Mouse (Mus musculus) lung, embryonic 15.5 days (tissue): ENCODE measurements around the gene Abcc6. TPM values are rescaled to one million over a fixed set of nuclear protein-coding genes. Genes with fewer than 3 reads are reported as not detected.

Source experiments
- ATAC-seq: fragments of 200-750 bp; cut with Nextera tagmentation; 2 replicates; pipeline ENCODE4 v1.8.0; 2017; ENCODE audit warnings: moderate number of reproducible peaks, borderline replicate concordance; ENCODE audit not compliant: low FRiP score, low TSS enrichment; ENCODE audit errors: extremely low read depth
- H3K27ac ChIP-seq: fragments of 300-500 bp; sonication (generic); 2 replicates; pipeline ENCODE4 v1.5.1; 2015; ENCODE audit warnings: moderate library complexity, mild to moderate bottlenecking, inconsistent platforms
- H3K27me3 ChIP-seq: fragments of 300-500 bp; sonication (generic); 2 replicates; pipeline ENCODE4 v1.6.1; 2015; ENCODE audit warnings: inconsistent platforms
- H3K36me3 ChIP-seq: fragments of 300-500 bp; sonication (generic); 2 replicates; pipeline ENCODE4 v1.6.1; 2015; ENCODE audit warnings: inconsistent platforms
- H3K4me1 ChIP-seq: fragments of 300-500 bp; sonication (generic); 2 replicates; pipeline ENCODE4 v1.6.1; 2015; ENCODE audit warnings: inconsistent platforms
- H3K4me2 ChIP-seq: fragments of 300-500 bp; sonication (generic); 2 replicates; pipeline ENCODE4 v1.6.1; 2015; ENCODE audit warnings: inconsistent platforms, mild to moderate bottlenecking, moderate library complexity
- H3K4me3 ChIP-seq: fragments of 300-500 bp; sonication (generic); 2 replicates; pipeline ENCODE4 v1.5.1; 2015; ENCODE audit warnings: mild to moderate bottlenecking, inconsistent platforms
- H3K9ac ChIP-seq: fragments of 300-500 bp; sonication (generic); 2 replicates; pipeline ENCODE4 v1.6.1; 2015; ENCODE audit warnings: inconsistent platforms
- H3K9me3 ChIP-seq: fragments of 300-500 bp; sonication (generic); 2 replicates; pipeline ENCODE4 v1.6.1; 2016; ENCODE audit warnings: inconsistent platforms
- WGBS: fragments of 180-500 bp; shearing (Covaris S2); methylation state at CpG from one replicate; pipeline ENCODE4 v1.1.7; 2015; 5-methylcytosine and 5-hydroxymethylcytosine counted together
- polyA plus RNA-seq: library from polyadenylated mRNA; unstranded; fragments of >200 nt; fragmentation: Nextera tagmentation; extraction: Ambion mirVana; gene quantifications from 2 replicates; pipeline ENCODE4 v1.2.1, GENCODE M21; 2015

The Abcc6 gene
- polyA plus RNA-seq, 1 experiment from 2014 or later: 0.65 TPM

DNA sequence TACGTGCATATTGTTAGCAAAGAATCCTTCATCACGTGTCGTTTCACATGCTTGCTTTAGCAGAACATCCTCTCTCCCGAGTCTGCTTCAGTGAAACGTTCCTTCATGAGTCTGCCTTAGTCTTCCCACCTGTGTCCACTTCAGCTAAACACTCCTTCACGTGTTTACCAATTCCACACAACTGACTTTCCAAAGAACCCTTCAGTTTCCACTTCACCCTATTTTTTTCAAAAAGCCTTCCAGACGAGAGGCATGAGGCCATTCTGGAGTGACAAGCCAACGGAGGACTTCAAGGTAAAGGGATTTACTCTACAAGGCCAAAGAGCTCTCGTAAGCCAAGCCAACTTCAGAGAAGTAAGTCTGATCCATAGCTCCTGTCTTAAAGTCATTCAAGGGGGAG is 4.7 kb downstream of the Abcc6 start:
- Histone ChIP-seq H3K9ac (no peak overlapping the region), H3K27me3 (no peaks in the 10 kb centered on the region), H3K4me3 (no peak overlapping the region), H3K9me3 (no peaks in the 10 kb centered on the region), H3K4me1 (peaks cover 11% of the 10 kb centered on the region), H3K27ac (peak overlapping the region; percentile 56), H3K4me2 (no peak overlapping the region), H3K36me3 (no peaks in the 10 kb centered on the region)
- no peak for ATAC-seq
- WGBS: 42% methylated on average over 9 of the region's 9 CpGs

- H3K27me3 ChIP-seq: no peaks in the 10 kb centered on the region
- no peak overlapping the region for H3K9ac ChIP-seq
- no peak for ATAC-seq
- 44% methylated on average over 4 of the region's 4 CpGs for WGBS
- H3K4me2 ChIP-seq: no peak overlapping the region
- H3K9me3 ChIP-seq: no peaks in the 10 kb centered on the region
- H3K27ac ChIP-seq: no peak overlapping the region
- no peak overlapping the region for H3K4me3 ChIP-seq
- peaks cover 16% of the 10 kb centered on the region for H3K4me1 ChIP-seq
- H3K36me3 ChIP-seq: no peaks in the 10 kb centered on the region
Measured at GRCm38 (mm10) chr7:46021951-46022350, 8.2 kb downstream of the Abcc6 start.

DNA sequence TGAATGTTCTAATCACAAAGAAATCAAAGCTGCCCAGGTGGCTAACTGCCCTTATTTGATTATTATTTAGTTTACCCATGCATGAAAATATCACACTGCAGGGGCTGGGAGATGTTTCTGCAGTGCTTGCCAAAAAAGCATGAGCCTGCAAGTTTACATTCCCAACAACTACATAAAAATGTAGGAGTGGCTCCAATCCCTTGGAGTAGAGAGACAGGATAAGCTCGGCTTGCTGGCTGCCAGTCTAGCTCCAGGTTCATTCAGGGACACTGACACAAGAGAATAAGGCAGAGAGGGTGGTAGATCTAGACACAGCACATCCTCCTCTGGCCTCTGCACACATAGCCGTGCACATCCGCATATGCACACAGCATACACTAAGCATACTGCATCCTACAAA is 10.5 kb downstream of the Abcc6 start:
- Histone ChIP-seq H3K4me2 (no peak overlapping the region), H3K9ac (no peak overlapping the region), H3K36me3 (no peaks in the 10 kb centered on the region), H3K9me3 (no peaks in the 10 kb centered on the region), H3K4me3 (no peak overlapping the region), H3K4me1 (peaks cover 13% of the 10 kb centered on the region), H3K27ac (no peak overlapping the region), H3K27me3 (no peaks in the 10 kb centered on the region)
- ATAC-seq: no peak
- WGBS: 49% methylated on average over 3 of the region's 3 CpGs

- Histone ChIP-seq H3K4me3 (no peak overlapping the region), H3K9ac (no peak overlapping the region), H3K4me1 (peaks cover 15% of the 10 kb centered on the region), H3K27ac (peak overlapping the region; percentile 57), H3K36me3 (no peaks in the 10 kb centered on the region), H3K4me2 (no peak overlapping the region), H3K9me3 (no peaks in the 10 kb centered on the region), H3K27me3 (no peaks in the 10 kb centered on the region)
- ATAC-seq: peak; percentile 71
- 15% methylated on average over 9 of the region's 9 CpGs for WGBS
Measured at GRCm38 (mm10) chr7:46013266-46014010, 16.7 kb downstream of the Abcc6 start.

GRCm38 (mm10) chr7:46012121-46012520 is 18.0 kb downstream of the Abcc6 start:
- H3K4me2 ChIP-seq: no peak overlapping the region
- H3K4me1 ChIP-seq: peaks cover 15% of the 10 kb centered on the region
- no peaks in the 10 kb centered on the region for H3K9me3 ChIP-seq
- no peak overlapping the region for H3K4me3 ChIP-seq
- no peaks in the 10 kb centered on the region for H3K36me3 ChIP-seq
- H3K27me3 ChIP-seq: no peaks in the 10 kb centered on the region
- H3K9ac ChIP-seq: no peak overlapping the region
- H3K27ac ChIP-seq: no peak overlapping the region
- ATAC-seq: no peak

- WGBS: 4% methylated on average over 5 of the region's 5 CpGs
- no peaks in the 10 kb centered on the region for H3K9me3 ChIP-seq
- H3K4me3 ChIP-seq: no peak overlapping the region
- peaks cover 15% of the 10 kb centered on the region for H3K4me1 ChIP-seq
- H3K27ac ChIP-seq: no peak overlapping the region
- no peak for ATAC-seq
- H3K9ac ChIP-seq: no peak overlapping the region
- H3K27me3 ChIP-seq: no peaks in the 10 kb centered on the region
- no peaks in the 10 kb centered on the region for H3K36me3 ChIP-seq
- H3K4me2 ChIP-seq: no peak overlapping the region
Measured at GRCm38 (mm10) chr7:46009578-46009977, 20.5 kb downstream of the Abcc6 start.

GRCm38 (mm10) chr7:46002748-46003147 is 27.4 kb downstream of the Abcc6 start:
- no peaks in the 10 kb centered on the region for H3K36me3 ChIP-seq
- H3K27me3 ChIP-seq: no peaks in the 10 kb centered on the region
- H3K9ac ChIP-seq: no peak overlapping the region
- no peaks in the 10 kb centered on the region for H3K9me3 ChIP-seq
- WGBS: 58% methylated on average over 4 of the region's 4 CpGs
- H3K4me1 ChIP-seq: no peaks in the 10 kb centered on the region
- H3K27ac ChIP-seq: no peak overlapping the region
- ATAC-seq: no peak
- H3K4me3 ChIP-seq: no peak overlapping the region
- no peak overlapping the region for H3K4me2 ChIP-seq

DNA sequence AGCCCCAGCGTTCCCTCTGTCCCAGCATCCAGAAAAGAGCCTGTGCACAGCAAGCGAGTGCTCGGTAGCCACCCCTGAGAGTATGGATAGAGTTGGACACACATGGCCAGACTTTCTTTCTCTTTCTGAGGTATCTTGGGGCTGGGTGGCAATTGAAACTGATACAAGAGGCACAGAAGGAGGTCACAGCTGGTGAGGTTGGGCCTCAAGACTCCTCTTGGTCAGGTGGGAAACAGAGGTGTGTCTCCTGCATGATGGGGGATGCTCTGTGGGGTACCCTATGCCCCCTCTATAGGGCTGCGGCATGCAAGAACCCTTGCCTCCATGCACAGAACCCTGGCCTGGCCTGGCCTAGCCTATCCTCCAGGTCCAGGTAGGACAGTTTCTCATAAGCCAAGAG is 29.5 kb downstream of the Abcc6 start:
- 88% methylated on average over 4 of the region's 4 CpGs for WGBS
- Histone ChIP-seq H3K4me3 (no peak overlapping the region), H3K27ac (no peak overlapping the region), H3K36me3 (no peaks in the 10 kb centered on the region), H3K4me1 (no peaks in the 10 kb centered on the region), H3K9ac (no peak overlapping the region), H3K9me3 (no peaks in the 10 kb centered on the region), H3K27me3 (no peaks in the 10 kb centered on the region), H3K4me2 (no peak overlapping the region)
- ATAC-seq: no peak

DNA sequence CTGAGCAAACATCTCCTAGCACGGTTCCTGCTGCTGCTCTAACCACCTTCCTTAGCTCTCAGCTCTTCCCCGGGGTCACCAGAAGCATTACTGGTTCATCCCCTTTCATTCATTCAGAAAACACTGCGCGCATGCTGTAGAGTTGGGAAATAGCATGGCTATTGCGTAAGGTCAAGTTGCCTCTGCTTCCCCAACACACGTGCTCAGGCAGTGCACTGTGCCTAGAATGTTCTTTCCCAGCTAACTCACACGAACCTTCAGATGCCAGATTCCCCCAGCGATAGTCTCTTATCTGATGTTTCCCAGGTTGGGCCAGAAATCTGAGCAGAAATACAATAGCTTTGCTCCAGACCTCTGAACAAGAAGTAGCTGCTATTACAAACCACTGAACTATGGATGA is 37.6 kb downstream of the Abcc6 start:
- Histone ChIP-seq H3K27ac (no peak overlapping the region), H3K4me2 (no peak overlapping the region), H3K36me3 (no peaks in the 10 kb centered on the region), H3K4me3 (no peak overlapping the region), H3K9me3 (no peaks in the 10 kb centered on the region), H3K27me3 (no peaks in the 10 kb centered on the region), H3K9ac (no peak overlapping the region), H3K4me1 (no peaks in the 10 kb centered on the region)
- ATAC-seq: no peak
- 72% methylated on average over 8 of the region's 8 CpGs for WGBS

- WGBS: 90% methylated on average over 1 of the region's 1 CpGs
- ATAC-seq: no peak
- Histone ChIP-seq H3K9ac (no peak overlapping the region), H3K27ac (no peak overlapping the region), H3K4me1 (no peaks in the 10 kb centered on the region), H3K36me3 (no peaks in the 10 kb centered on the region), H3K4me3 (no peak overlapping the region), H3K9me3 (no peaks in the 10 kb centered on the region), H3K4me2 (no peak overlapping the region), H3K27me3 (no peaks in the 10 kb centered on the region)
Measured at GRCm38 (mm10) chr7:45988344-45988743, 41.8 kb downstream of the Abcc6 start.

GRCm38 (mm10) chr7:45986893-45987292 is 43.2 kb downstream of the Abcc6 start:
- Histone ChIP-seq H3K4me3 (no peak overlapping the region), H3K9ac (no peak overlapping the region), H3K36me3 (no peaks in the 10 kb centered on the region), H3K27ac (no peak overlapping the region), H3K27me3 (no peaks in the 10 kb centered on the region), H3K9me3 (no peaks in the 10 kb centered on the region), H3K4me1 (no peaks in the 10 kb centered on the region), H3K4me2 (no peak overlapping the region)
- WGBS: 71% methylated on average over 6 of the region's 6 CpGs
- no peak for ATAC-seq

GRCm38 (mm10) chr7:45981612-45982011 is 48.5 kb downstream of the Abcc6 start:
- Histone ChIP-seq H3K27me3 (no peaks in the 10 kb centered on the region), H3K27ac (no peak overlapping the region), H3K36me3 (no peaks in the 10 kb centered on the region), H3K9ac (no peak overlapping the region), H3K9me3 (no peaks in the 10 kb centered on the region), H3K4me1 (no peaks in the 10 kb centered on the region), H3K4me2 (no peak overlapping the region), H3K4me3 (no peak overlapping the region)
- 75% methylated on average over 5 of the region's 5 CpGs for WGBS
- ATAC-seq: no peak

DNA sequence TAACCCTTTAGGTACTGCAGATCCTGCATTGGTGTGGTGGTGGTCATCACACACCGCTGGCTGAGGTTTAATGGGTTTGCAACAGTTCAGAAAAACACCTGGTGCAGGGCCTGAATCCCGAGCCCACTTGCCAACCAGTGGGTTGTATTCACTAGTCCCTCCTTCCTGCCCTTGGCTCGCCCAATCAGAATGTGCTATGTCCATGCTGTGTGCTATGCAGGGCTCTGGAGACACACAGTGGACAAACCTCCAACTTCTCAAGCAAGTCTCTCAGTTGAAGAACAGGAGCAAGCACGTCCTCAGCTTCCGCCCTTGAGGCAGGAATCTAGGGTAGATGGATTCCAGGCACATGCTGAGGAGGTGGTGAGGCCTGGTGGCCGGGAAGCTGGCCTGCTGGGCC is 55.6 kb downstream of the Abcc6 start:
- ATAC-seq: no peak
- no peaks in the 10 kb centered on the region for H3K4me1 ChIP-seq
- no peak overlapping the region for H3K9ac ChIP-seq
- WGBS: 67% methylated on average over 6 of the region's 6 CpGs
- no peaks in the 10 kb centered on the region for H3K9me3 ChIP-seq
- no peak overlapping the region for H3K4me3 ChIP-seq
- H3K27ac ChIP-seq: no peak overlapping the region
- H3K4me2 ChIP-seq: no peak overlapping the region
- no peaks in the 10 kb centered on the region for H3K36me3 ChIP-seq
- no peaks in the 10 kb centered on the region for H3K27me3 ChIP-seq
